ENCODE assay signal across 18 mouse cellular contexts in the genomic region with DNA sequence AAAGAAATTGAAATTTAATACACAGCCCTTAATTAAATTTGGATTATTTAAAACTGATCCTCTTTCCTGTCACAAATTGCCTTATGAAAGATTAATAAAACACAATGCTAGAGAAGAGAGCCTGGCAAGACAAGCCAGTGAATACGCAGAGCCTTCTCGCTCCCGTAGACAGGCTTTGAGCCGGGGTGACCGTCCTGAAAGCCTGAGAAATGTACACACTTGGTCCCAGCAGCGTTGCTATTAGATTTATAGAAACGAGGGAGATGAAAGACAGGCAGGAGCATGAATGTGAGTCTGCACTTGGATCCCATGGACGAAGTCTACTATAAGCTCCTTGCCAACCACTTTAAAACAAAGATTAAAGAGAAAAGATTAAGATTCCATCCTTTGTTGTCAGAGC.
DNase-seq lines count a peak whose midpoint lies in the region; ATAC-seq and TF ChIP-seq lines count a peak whose summit lies in the region.
"Had no signal": no experiment of that assay in that cellular context is flagged by ENCODE, and none has a peak within 500 bp of the region (broad histone marks: within the 10 kb centered on the region; RNA-seq: fewer than 3 reads in every experiment).

No protein-coding gene starts in this region.

- intact Hi-C loops in heart, postnatal 25 days (cut with DNase I), result no loop called here
- intact Hi-C loops in gastrocnemius, postnatal 36 days (cut with DNase I), result no loop called here

- no peaks in the 10 kb centered on the region for H3K36me3 ChIP-seq in forebrain, embryonic 16.5 days (ENCODE audit: control insufficient read depth, insufficient read depth)
- H3K36me3 ChIP-seq in midbrain, embryonic 13.5 days, result no peaks in the 10 kb centered on the region
- H3K36me3 ChIP-seq: heart, embryonic 15.5 days; limb, embryonic 12.5 days; liver, embryonic 12.5 days had no signal

- H3K4me2 ChIP-seq in forebrain, embryonic 16.5 days (ENCODE audit: low read length), result no peak overlapping the region
- no peak overlapping the region for H3K4me2 ChIP-seq in midbrain, embryonic 13.5 days (replicated peaks)
- H3K4me2 ChIP-seq: heart, embryonic 15.5 days; limb, embryonic 12.5 days; liver, embryonic 12.5 days had no signal

- H3K4me3 ChIP-seq in forebrain, embryonic 16.5 days (replicated peaks; ENCODE audit: low read length), result no peak overlapping the region
- H3K4me3 ChIP-seq in midbrain, embryonic 13.5 days (replicated peaks), result no peak overlapping the region
- H3K4me3 ChIP-seq: heart, embryonic 15.5 days; limb, embryonic 12.5 days; liver, embryonic 12.5 days had no signal

- peak overlapping the region; percentile 53 for H3K27ac ChIP-seq in forebrain, embryonic 16.5 days (ENCODE audit: low read length)
- peak overlapping the region; percentile 69; the same call in 1 of the 2 replicates for H3K27ac ChIP-seq in midbrain, embryonic 13.5 days
- H3K27ac ChIP-seq: heart, embryonic 15.5 days; kidney, postnatal 0 days; limb, embryonic 12.5 days; liver, embryonic 12.5 days had no signal

- H3K27me3 ChIP-seq in forebrain, embryonic 16.5 days (replicated peaks; ENCODE audit: control insufficient read depth, insufficient read depth, low read length), result no peaks in the 10 kb centered on the region
- no peaks in the 10 kb centered on the region for H3K27me3 ChIP-seq in midbrain, embryonic 13.5 days
- H3K27me3 ChIP-seq: heart, embryonic 15.5 days; limb, embryonic 12.5 days; liver, embryonic 12.5 days; Patski had no signal

- 26% methylated on average over 8 of the region's 8 CpGs for WGBS in forebrain, embryonic 16.5 days
- 39% methylated on average over 8 of the region's 8 CpGs for WGBS in midbrain, embryonic 13.5 days

- TF ChIP-seq CTCF in brain, embryonic 14.5 days (IDR thresholded peaks at IDR 0.05; ENCODE audit: borderline replicate concordance, extremely low read depth, insufficient read depth, insufficient read length), result no peak

- ATAC-seq in forebrain, embryonic 16.5 days, result peak; percentile 35; the same call in 1 of the 2 replicates
- peak; percentile 70; the same call in 1 of the 2 replicates for ATAC-seq in midbrain, embryonic 13.5 days
- ATAC-seq: CD4-positive, CD25-positive, alpha-beta regulatory T cell, adult 4 months; liver, embryonic 12.5 days; Patski had no signal

- no peak overlapping the region for H3K9ac ChIP-seq in forebrain, embryonic 16.5 days (replicated peaks; ENCODE audit: low read depth, low read length)
- no peak overlapping the region for H3K9ac ChIP-seq in midbrain, embryonic 13.5 days (replicated peaks)
- H3K9ac ChIP-seq: heart, embryonic 15.5 days; limb, embryonic 12.5 days; liver, embryonic 12.5 days had no signal

- H3K4me1 ChIP-seq in forebrain, embryonic 16.5 days (replicated peaks; ENCODE audit: control insufficient read depth, insufficient read depth, low read length), result peaks cover 10% of the 10 kb centered on the region
- H3K4me1 ChIP-seq in midbrain, embryonic 13.5 days (replicated peaks), result peaks cover 11% of the 10 kb centered on the region
- H3K4me1 ChIP-seq: heart, embryonic 15.5 days had no signal

- no peak for TF ChIP-seq POLR2A in brain, embryonic 14.5 days (IDR thresholded peaks at IDR 0.05; ENCODE audit: borderline replicate concordance, extremely low read depth, insufficient read depth, insufficient read length, poor library complexity, severe bottlenecking)

- peak; percentile 18 for DNase-seq in embryo, embryonic 11 days
- DNase-seq in embryo, embryonic 10 days (ENCODE audit: low spot score), result no peak
- peak; percentile 57 for DNase-seq in brain, embryonic 14.5 days (ENCODE audit: low read depth)
- no peak for DNase-seq in heart, postnatal 25 days (ENCODE audit: low spot score)
- no peak for DNase-seq in gastrocnemius, postnatal 36 days
- DNase-seq: adrenal gland, adult 8-10 months; kidney, adult 11 months; lung, adult 2 months; lung, postnatal 4 days; thymus, postnatal 25 days had no signal

- H3K9me3 ChIP-seq in forebrain, embryonic 16.5 days (ENCODE audit: control insufficient read depth, low read length), result no peaks in the 10 kb centered on the region
- H3K9me3 ChIP-seq in midbrain, embryonic 13.5 days, result no peaks in the 10 kb centered on the region
- H3K9me3 ChIP-seq: heart, embryonic 15.5 days; limb, embryonic 12.5 days; liver, embryonic 12.5 days had no signal

Comparison
In these comparisons a context has a peak if more than half of its experiments do, and no peak if none do; other contexts are left out.
1. DNase-seq: peak in embryo, embryonic 11 days (single experiment) and brain, embryonic 14.5 days (single experiment); none in embryo, embryonic 10 days (single experiment), heart, postnatal 25 days (single experiment) and gastrocnemius, postnatal 36 days (0 of 2).